Mouse (Mus musculus): Measurements from ENCODE around the gene Ric8b.

Ric8b gene

DNA sequence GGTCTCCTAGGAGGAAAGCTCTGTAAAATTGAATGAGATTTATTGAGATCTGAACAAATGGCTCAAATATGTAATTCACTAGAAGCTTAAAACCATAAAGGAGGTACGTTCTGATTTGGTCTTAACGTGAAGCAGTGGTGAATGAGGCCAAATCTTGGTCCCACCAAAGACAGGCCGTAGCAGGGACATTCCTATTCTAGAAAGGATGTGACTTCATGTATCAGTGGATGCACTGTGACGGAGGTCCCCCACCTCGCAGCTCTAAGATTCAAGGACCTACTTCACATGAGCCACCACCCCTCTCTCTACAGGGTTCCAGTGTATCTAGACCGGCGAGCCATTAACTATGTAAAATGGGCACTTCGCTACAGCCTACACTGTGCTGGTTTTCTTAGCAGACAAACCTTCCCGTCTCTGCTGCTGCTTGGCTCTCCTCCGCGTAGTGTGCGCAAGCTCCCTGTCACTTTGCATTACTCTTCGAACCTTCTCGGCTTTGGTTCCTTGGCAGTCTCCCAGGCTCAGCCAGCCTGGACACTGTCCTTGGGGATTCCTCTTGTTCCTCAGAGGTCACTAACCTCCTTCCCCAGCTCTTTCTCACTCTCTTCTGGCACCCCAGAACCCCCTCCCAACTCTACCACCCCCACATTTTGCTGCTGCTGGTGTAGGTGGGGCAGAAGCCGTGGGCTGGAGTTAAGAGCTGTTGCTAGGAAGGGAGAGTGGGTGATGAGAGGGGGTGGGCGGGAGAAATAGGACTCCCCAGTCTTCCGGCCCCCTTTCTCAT is 8.2 kb upstream of the Ric8b start:
- peak; percentile 21 for DNase-seq

- no peak for DNase-seq
Measured at GRCm38 (mm10) chr10:84910194-84910593, 7.2 kb upstream of the Ric8b start.

GRCm38 (mm10) chr10:84910758-84911384 is 6.5 kb upstream of the Ric8b start:
- DNase-seq, result no peak

DNA sequence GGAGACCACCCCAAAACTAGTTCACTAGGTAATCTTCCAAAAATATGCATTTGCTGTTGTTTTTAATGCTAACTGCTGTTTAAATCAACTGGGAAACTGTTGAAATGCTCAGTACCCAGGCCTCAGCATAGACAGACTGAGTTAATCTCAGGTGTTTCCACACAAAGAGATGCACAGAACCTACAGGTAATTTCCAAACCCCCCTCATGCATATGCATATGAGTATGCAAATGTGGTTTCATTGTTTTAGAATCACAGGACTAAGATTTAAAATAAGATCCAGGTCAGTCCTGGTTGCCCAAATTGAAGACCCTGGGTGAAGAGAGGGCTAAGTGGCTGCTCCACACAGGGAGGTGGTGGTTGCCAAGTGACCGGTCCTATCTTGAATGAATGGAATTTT is 4.3 kb upstream of the Ric8b start:
- DNase-seq, result no peak

GRCm38 (mm10) chr10:84915476-84915875 is 1.9 kb upstream of the Ric8b start:
- no peak for DNase-seq

GRCm38 (mm10) chr10:84917731-84918095 is 297 bp downstream of the Ric8b start:
- DNase-seq, result no peak

DNA sequence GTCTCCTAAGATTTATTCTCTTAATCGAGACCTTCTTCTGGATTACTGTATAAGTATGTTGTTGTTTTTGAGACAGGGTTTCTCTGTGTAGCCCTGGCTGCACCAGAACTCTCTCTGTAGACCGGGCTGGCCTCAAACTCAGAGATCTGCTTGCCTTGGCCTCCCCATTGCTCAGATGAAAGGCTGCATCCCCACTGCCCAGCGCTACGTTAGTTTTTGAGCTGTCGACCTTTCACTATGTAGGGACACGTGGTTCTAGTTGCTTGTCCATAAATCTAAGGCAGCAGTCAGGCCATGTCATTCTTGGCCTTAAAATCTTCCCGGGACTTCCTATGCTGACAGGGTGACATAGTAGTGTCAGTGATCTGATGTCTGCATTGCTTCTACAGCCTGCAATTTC is 8.9 kb downstream of the Ric8b start:
- no peak for DNase-seq

GRCm38 (mm10) chr10:84926885-84927284 is 9.5 kb downstream of the Ric8b start:
- DNase-seq, result no peak

DNA sequence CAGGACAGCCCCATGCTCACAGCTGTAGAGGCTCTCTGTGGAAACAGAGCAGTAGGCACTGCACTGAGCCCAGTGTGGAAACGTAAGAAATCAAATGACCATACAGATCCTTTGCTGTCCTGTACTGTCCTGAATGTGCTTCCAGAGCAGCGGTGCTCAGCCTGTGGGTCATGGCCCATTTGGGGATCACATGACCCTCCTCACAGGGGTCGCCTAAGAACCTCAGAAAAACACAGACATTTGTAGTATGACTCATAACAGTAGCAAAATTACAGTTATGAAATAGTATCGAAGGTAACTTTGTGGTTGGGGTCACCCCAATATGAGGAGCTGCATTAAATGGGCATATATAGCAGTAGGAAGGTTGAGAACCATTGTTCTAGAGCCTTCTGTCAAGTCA is 11.0 kb downstream of the Ric8b start:
- DNase-seq, result no peak

DNA sequence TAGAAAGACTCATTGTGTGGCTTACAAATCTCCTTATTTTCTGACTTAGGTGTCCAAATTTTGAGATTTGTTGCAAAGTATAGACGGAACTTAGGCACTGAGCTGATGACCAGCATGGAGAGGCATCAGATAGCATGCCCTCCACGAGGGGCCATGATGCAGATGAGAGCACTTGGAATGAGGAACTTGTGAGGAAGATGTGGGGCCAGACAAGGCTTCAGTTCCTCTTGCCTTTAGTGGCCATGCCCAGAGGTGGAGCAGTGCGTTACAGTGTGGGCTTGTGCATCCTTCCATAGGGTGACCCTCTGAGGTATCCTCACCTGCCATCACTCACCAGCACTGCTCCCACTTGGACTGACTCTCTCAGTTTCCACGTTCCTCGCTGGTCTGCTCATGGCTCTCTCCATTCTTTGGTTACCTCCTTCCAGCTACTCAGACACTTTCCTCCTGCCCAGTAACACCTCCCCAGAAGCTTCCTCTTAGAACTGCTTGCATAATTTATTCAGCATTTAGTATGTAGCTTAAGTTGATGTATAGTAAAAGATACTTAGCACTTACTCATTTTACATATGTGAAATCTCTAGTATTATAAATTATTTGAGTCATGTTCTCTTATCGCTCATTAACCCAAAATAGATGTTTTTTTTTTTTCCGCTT is 18.3 kb downstream of the Ric8b start:
- no peak for DNase-seq

GRCm38 (mm10) chr10:84936832-84937515 is 19.6 kb downstream of the Ric8b start:
- no peak for DNase-seq

DNA sequence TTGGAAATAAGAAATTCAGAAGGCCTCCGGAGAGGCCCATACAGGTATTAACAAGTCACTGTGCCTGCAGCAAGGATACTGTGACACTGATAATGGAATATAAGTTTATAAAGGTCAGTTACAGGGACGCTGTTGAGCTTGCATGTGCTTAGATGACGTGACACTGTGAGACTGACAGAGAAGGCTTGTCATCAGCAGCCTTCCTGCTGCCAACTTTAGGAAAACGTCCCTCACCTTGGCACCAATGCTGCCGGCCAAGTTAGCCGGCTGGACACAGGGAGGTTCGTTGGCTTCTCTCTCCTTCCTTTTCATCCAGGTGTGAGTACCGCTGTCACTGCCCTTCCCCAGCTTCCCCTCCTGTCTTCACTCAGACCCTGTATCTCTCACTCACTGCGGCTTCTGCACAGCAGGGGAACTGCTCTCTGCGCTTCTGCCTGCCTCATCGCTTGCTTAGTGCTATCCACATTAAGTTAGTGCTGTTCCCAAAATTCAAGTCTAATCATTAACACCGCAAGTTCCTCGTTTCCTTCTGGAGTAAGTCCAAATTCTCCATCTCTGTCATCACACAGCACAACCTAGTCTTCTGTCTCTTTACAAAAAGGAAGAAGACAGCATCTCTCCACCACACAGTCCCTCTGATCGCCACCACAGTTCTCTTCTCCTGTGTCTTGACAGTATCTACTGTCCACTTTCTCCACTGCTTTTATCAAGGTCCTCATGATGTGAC is 20.8 kb downstream of the Ric8b start:
- DNase-seq, result no peak

GRCm38 (mm10) chr10:84938886-84939285 is 21.5 kb downstream of the Ric8b start:
- DNase-seq, result no peak

- no peak for DNase-seq
Measured at GRCm38 (mm10) chr10:84940356-84940755, 22.9 kb downstream of the Ric8b start.

DNA sequence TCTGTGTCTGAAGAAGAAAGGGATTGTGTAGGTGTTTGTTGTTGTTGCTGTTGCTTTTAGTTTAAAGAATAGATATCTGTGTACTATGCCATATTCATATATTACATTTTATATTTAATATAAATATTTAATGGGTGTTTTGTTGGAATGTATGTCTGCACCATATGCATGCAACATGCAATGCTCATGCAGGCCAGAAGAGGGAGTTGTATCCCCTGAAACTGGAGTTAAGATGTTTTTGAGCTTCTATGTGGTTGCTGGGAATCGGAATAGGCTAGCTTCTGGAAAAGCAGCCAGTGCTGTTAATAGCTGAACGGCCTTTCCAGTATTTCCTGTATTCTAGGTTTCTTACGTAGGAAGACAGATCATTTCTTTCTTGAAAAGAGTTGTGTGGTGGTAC is 28.3 kb downstream of the Ric8b start:
- DNase-seq, result no peak

DNA sequence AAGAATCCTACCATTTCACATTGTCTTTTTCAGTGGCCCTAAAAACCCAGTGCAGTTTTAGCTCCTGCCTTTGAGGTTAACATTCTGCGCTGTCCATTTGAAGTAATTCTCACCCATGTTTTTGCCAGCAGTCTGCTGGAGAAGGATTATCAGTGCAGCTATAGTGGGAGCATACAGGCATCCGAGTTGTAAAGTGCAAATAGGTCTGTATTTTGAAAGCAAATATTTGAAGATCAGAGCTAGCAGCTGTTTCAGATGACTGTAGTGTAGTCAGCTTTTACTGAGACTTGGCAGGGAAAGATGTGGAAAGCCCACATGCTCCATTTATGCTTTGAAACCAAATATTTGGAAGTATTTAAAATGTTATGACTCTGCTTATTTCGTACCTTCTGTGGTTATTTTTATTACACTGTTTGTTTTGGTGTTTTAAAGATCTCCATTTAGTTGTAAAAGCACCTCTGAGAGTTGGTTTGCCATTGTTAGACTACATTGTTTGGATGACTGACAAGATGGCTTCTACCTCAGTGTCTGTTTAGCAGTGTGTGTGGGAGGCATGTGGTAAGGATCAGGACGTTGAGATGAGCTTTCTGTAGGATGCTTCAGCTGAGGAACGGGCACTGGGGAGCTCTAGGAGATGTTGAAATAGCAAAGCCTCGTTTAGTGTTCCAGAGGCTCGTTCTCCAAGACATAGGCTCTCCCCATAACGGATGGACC is 31.7 kb downstream of the Ric8b start:
- no peak for DNase-seq

GRCm38 (mm10) chr10:84949684-84950010 is 32.2 kb downstream of the Ric8b start:
- no peak for DNase-seq

- no peak for DNase-seq
Measured at GRCm38 (mm10) chr10:84950384-84950783, 33.0 kb downstream of the Ric8b start.

GRCm38 (mm10) chr10:84954236-84954635 is 36.8 kb downstream of the Ric8b start:
- no peak for DNase-seq

GRCm38 (mm10) chr10:84956173-84956572 is 38.8 kb downstream of the Ric8b start:
- no peak for DNase-seq

DNA sequence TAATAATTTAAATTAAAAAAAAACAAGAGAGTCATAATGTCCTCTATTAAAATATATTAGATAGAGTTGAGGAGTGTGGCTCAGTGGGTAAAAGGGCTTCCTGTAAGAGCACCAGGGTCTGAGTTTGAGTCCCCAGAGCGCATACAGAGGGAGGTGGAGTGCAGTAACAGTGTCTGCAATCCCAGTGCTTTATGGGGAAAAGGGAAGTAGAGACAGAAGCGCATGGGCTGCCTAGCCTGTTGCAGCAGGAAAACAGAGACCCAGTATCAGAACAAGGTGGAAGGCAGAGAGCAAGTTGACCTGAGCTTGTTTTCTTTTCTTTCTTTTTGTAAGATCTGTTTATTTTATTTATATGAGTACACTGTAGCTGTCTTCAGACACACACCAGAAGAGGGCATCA is 41.2 kb downstream of the Ric8b start:
- no peak for DNase-seq

DNA sequence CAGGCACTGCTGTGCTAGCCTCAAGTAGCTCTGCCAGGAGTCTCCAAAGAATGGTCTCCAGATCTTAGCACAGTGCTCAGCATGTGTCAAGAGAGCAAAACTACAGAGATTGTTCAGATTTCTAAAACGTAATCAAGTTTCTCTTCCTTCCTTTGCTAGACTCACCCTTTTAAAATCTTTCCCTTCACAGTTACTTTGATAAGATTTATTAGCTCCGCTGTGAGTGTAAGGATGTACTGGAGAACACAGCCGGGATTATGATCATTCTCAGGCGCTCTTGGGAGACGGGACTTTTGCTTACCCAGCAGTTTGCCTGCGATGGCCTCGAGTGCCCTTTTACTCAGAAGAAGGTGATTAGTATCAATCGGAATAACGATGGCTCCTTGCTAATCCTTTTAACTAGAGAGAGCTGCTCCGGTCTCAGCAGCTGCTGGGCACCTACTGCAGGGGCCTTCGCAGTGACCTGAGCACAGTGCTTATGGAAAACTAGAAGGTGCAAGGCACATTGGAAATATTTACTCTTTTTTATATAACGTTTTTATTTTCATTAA is 43.0 kb downstream of the Ric8b start:
- DNase-seq, result no peak

All from kidney, postnatal 10 days (tissue).